Mouse (Mus musculus): Measurements from ENCODE around the gene Ifnar1. TPM values are rescaled to one million over a fixed set of nuclear protein-coding genes. Genes with fewer than 3 reads are reported as not detected.
"Not testable (repeated sequence)": the region's sequence is repeated elsewhere in the genome, so short reads cannot be mapped to it uniquely, and the experiment has no call there.

Ifnar1 gene
- 42.7 and 49.2 TPM in 2 replicates for polyA plus RNA-seq (2015; fragmentation: Nextera tagmentation; extraction: Ambion mirVana)

DNA sequence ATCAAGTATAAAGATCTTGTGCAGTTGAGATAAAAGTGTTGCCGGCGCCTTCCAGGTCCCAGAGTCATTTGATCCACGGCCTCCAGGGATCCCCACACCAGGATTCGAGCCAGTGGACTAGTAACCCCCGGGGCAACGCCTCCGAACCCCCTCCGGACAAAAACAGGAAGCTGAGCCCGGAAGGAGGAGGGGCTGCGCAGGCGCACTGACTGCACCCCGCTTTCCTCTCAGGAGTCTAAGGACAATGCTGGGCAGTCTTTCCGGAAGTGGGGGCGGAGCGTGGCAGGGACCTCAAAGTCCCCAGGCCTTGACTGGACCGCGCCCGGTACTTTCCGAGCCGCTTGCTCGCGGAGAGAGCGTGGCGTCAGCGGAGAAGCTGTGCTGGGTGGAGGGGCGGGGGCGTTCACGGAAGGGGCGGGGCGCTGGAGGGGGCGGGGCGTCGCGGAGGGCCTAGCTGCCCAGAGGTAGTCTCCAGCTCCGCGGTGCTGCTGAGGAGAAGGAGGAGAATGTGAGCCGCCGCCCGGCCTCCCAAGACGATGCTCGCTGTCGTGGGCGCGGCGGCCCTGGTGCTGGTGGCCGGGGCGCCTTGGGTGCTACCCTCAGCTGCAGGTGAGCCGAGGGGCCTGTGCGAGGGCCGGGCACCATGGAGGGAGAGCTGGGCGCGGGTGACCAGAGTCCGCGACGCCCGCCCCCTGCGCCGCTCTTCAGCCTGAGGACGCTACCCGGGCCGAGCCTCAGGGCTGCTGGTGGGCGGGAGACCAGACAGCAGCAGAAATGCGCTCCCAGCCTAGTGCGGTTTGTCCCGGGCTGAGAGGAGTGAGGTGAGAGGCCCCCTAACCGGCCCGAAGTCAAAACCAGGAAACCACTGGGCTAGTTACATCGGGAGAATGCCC, at the start of gene Ifnar1:
Ifnar1 (plus strand) TSS at position 431 of the 893 bp plus-strand sequence.
- peak within 1 kb of the TSS; percentile 82 for H3K9ac ChIP-seq (ENCODE audit: low read depth, low read length)
- H3K36me3 ChIP-seq (ENCODE audit: control insufficient read depth, insufficient read depth, low read length) = peaks cover 5% of the 10 kb centered on the region; the same call in 1 of the 2 replicates
- peak within 1 kb of the TSS; percentile 68 for H3K4me2 ChIP-seq (ENCODE audit: low read length)
- H3K27me3 ChIP-seq (replicated peaks; ENCODE audit: control insufficient read depth, insufficient read depth, low read length) = no peaks in the 10 kb centered on the region
- peak within 1 kb of the TSS; percentile 63 for H3K4me3 ChIP-seq (ENCODE audit: low read length)
- no peaks in the 10 kb centered on the region for H3K9me3 ChIP-seq (ENCODE audit: control insufficient read depth, low read length)
- H3K27ac ChIP-seq (ENCODE audit: low read depth, low read length) = peak within 1 kb of the TSS; percentile 88
- ATAC-seq = peak; percentile 99
- under 1% methylated on average over 50 of the region's 68 CpGs for WGBS
- H3K4me1 ChIP-seq (ENCODE audit: control insufficient read depth, insufficient read depth, low read depth, low read length) = peaks cover 10% of the 10 kb centered on the region

DNA sequence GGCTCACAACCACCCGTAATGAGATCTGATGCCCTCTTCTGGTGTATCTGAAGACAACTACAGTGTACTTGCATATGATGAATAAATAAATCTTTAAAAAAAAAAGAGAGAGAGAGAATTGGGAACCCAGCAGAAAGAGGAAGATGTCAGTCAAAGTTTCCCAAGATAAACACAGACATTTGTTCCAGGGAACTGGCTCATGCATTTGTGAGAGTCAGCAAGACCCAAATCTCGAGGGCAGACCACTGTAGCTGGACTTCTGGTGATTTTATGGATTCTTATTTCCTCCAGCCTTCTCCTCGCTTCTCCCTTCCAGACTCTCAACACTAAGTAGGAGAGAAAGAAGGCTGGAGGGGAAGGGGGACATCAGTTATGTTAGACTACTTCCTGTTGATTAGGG, 47.0 kb upstream of the Ifnar1 start:
- Histone ChIP-seq H3K27ac (ENCODE audit: low read depth, low read length) (no peak overlapping the region), H3K9me3 (ENCODE audit: control insufficient read depth, low read length) (no peaks in the 10 kb centered on the region), H3K36me3 (ENCODE audit: control insufficient read depth, insufficient read depth, low read length) (no peaks in the 10 kb centered on the region), H3K4me2 (ENCODE audit: low read length) (no peak overlapping the region), H3K4me1 (ENCODE audit: control insufficient read depth, insufficient read depth, low read depth, low read length) (no peaks in the 10 kb centered on the region), H3K4me3 (ENCODE audit: low read length) (no peak overlapping the region), H3K27me3 (replicated peaks; ENCODE audit: control insufficient read depth, insufficient read depth, low read length) (no peaks in the 10 kb centered on the region), H3K9ac (ENCODE audit: low read depth, low read length) (no peak overlapping the region)
- no peak for ATAC-seq
- WGBS = 83% methylated on average over 3 of the region's 3 CpGs

DNA sequence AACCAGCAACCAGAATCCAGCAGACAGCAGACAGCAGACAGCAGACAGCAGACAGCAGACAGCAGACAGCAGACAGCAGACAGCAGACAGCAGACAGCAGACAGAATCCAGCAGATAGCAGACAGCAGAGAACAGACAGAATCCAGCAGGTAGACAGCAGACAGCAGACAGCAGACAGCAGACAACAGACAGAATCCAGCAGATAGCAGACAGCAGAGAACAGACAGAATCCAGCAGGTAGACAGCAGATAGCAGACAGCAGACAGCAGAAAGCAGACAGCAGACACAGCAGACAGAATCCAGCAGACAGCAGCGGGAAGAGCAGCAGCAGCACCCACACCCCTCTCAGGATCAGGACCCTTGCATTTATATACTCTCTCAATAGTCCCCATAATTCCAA, 46.4 kb upstream of the Ifnar1 start:
- not testable (repeated sequence) for H3K9me3 ChIP-seq (ENCODE audit: control insufficient read depth, low read length); H3K36me3 ChIP-seq (ENCODE audit: control insufficient read depth, insufficient read depth, low read length); H3K27me3 ChIP-seq (replicated peaks; ENCODE audit: control insufficient read depth, insufficient read depth, low read length); H3K4me3 ChIP-seq (ENCODE audit: low read length); H3K27ac ChIP-seq (ENCODE audit: low read depth, low read length); H3K9ac ChIP-seq (ENCODE audit: low read depth, low read length); ATAC-seq; H3K4me2 ChIP-seq (ENCODE audit: low read length); H3K4me1 ChIP-seq (ENCODE audit: control insufficient read depth, insufficient read depth, low read depth, low read length)
- WGBS = 92% methylated on average over 1 of the region's 1 CpGs

DNA sequence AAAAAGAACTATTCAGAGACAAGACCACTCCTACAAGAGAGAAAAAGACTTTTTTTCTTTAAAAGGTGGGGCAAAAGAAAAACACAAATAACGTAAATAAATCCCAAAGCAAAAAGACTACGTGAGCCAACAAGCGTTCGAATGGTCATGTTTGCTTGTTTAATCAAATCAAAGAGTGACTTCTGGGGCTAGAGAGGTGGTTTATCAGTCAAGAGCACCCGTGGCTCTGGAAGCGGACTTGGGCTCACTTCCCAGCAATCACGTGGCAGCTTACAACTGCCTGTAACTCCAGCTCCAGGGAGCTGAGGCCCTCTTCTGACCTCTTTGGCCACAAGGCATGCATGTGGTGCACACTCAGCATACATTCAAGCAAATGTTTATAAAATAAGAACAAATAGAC, 43.7 kb upstream of the Ifnar1 start:
- WGBS = 62% methylated on average over 7 of the region's 7 CpGs
- no peaks in the 10 kb centered on the region for H3K9me3 ChIP-seq (ENCODE audit: control insufficient read depth, low read length)

GRCm38 (mm10) chr16:91441811-91442240, 43.2 kb upstream of the Ifnar1 start:
- 81% methylated on average over 7 of the region's 7 CpGs for WGBS
- H3K27ac ChIP-seq (ENCODE audit: low read depth, low read length) = no peak overlapping the region
- no peak overlapping the region for H3K9ac ChIP-seq (ENCODE audit: low read depth, low read length)
- no peaks in the 10 kb centered on the region for H3K36me3 ChIP-seq (ENCODE audit: control insufficient read depth, insufficient read depth, low read length)
- H3K4me3 ChIP-seq (ENCODE audit: low read length) = no peak overlapping the region
- no peaks in the 10 kb centered on the region for H3K4me1 ChIP-seq (ENCODE audit: control insufficient read depth, insufficient read depth, low read depth, low read length)
- H3K9me3 ChIP-seq (ENCODE audit: control insufficient read depth, low read length) = no peaks in the 10 kb centered on the region
- no peaks in the 10 kb centered on the region for H3K27me3 ChIP-seq (replicated peaks; ENCODE audit: control insufficient read depth, insufficient read depth, low read length)
- ATAC-seq = no peak
- H3K4me2 ChIP-seq (ENCODE audit: low read length) = no peak overlapping the region

More for the DNA sequence above, 43.7 kb upstream of the Ifnar1 start:
- no peak for ATAC-seq
- Histone ChIP-seq H3K27ac (ENCODE audit: low read depth, low read length) (no peak overlapping the region), H3K4me2 (ENCODE audit: low read length) (no peak overlapping the region), H3K27me3 (replicated peaks; ENCODE audit: control insufficient read depth, insufficient read depth, low read length) (no peaks in the 10 kb centered on the region), H3K4me3 (ENCODE audit: low read length) (no peak overlapping the region), H3K4me1 (ENCODE audit: control insufficient read depth, insufficient read depth, low read depth, low read length) (no peaks in the 10 kb centered on the region), H3K9ac (ENCODE audit: low read depth, low read length) (no peak overlapping the region), H3K36me3 (ENCODE audit: control insufficient read depth, insufficient read depth, low read length) (no peaks in the 10 kb centered on the region)

DNA sequence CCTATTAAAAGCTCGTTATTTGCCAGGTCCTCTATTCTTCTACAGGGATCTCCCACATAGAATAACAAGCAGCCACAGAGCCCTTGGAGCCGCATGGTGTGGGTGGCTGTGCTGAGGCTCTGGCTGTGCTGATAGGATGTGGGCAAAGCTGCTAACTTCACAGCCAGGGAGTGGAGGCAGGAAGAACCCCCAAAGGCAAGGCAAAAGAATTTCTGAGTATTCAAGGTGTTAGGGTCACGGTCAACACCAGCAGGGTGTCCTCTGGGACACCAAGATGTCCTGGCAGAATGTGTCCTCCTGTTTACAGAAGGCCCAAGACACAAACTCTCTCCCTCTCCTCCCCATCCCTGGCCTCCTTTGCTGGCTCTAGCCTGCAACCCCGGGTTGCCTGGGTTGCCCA, 42.6 kb upstream of the Ifnar1 start:
- no peaks in the 10 kb centered on the region for H3K9me3 ChIP-seq (ENCODE audit: control insufficient read depth, low read length)
- no peak for ATAC-seq
- no peak overlapping the region for H3K4me2 ChIP-seq (ENCODE audit: low read length)
- H3K36me3 ChIP-seq (ENCODE audit: control insufficient read depth, insufficient read depth, low read length) = no peaks in the 10 kb centered on the region
- no peaks in the 10 kb centered on the region for H3K27me3 ChIP-seq (replicated peaks; ENCODE audit: control insufficient read depth, insufficient read depth, low read length)
- WGBS = 64% methylated on average over 4 of the region's 4 CpGs
- H3K4me1 ChIP-seq (ENCODE audit: control insufficient read depth, insufficient read depth, low read depth, low read length) = no peaks in the 10 kb centered on the region
- no peak overlapping the region for H3K9ac ChIP-seq (ENCODE audit: low read depth, low read length)
- H3K27ac ChIP-seq (ENCODE audit: low read depth, low read length) = no peak overlapping the region
- H3K4me3 ChIP-seq (ENCODE audit: low read length) = no peak overlapping the region

DNA sequence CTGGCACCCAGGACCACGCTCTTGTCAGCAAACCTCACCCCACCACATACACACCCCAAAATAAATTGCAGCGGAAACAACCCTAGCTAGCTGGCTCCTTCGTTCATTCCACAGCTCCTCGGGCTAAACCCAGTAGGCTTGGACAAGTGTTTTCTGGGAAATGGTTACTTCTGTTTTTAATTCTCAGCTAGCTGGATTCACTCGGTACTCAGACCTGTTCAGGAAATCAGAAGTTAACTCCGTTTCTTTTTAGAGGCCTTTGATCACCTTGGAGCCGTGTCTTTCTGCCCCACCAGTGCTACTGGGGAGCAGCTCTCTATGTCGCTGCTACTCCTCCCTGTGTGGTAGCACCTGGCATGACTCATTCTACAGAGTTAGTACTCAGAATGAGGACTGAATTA, 41.8 kb upstream of the Ifnar1 start:
- Histone ChIP-seq H3K36me3 (ENCODE audit: control insufficient read depth, insufficient read depth, low read length) (no peaks in the 10 kb centered on the region), H3K27ac (ENCODE audit: low read depth, low read length) (no peak overlapping the region), H3K9me3 (ENCODE audit: control insufficient read depth, low read length) (no peaks in the 10 kb centered on the region), H3K4me3 (ENCODE audit: low read length) (no peak overlapping the region), H3K4me1 (ENCODE audit: control insufficient read depth, insufficient read depth, low read depth, low read length) (no peaks in the 10 kb centered on the region), H3K9ac (ENCODE audit: low read depth, low read length) (no peak overlapping the region), H3K27me3 (replicated peaks; ENCODE audit: control insufficient read depth, insufficient read depth, low read length) (no peaks in the 10 kb centered on the region), H3K4me2 (ENCODE audit: low read length) (no peak overlapping the region)
- no peak for ATAC-seq
- 79% methylated on average over 8 of the region's 8 CpGs for WGBS

GRCm38 (mm10) chr16:91444847-91445246, 40.2 kb upstream of the Ifnar1 start:
- Histone ChIP-seq H3K27me3 (replicated peaks; ENCODE audit: control insufficient read depth, insufficient read depth, low read length) (no peaks in the 10 kb centered on the region), H3K36me3 (ENCODE audit: control insufficient read depth, insufficient read depth, low read length) (no peaks in the 10 kb centered on the region), H3K4me2 (ENCODE audit: low read length) (no peak overlapping the region), H3K9ac (ENCODE audit: low read depth, low read length) (no peak overlapping the region), H3K4me3 (ENCODE audit: low read length) (no peak overlapping the region), H3K9me3 (ENCODE audit: control insufficient read depth, low read length) (no peaks in the 10 kb centered on the region), H3K27ac (ENCODE audit: low read depth, low read length) (no peak overlapping the region), H3K4me1 (ENCODE audit: control insufficient read depth, insufficient read depth, low read depth, low read length) (no peaks in the 10 kb centered on the region)
- 88% methylated on average over 4 of the region's 4 CpGs for WGBS
- ATAC-seq = no peak

GRCm38 (mm10) chr16:91445566-91445965, 39.5 kb upstream of the Ifnar1 start:
- Histone ChIP-seq H3K4me3 (ENCODE audit: low read length) (no peak overlapping the region), H3K27me3 (replicated peaks; ENCODE audit: control insufficient read depth, insufficient read depth, low read length) (no peaks in the 10 kb centered on the region), H3K4me1 (ENCODE audit: control insufficient read depth, insufficient read depth, low read depth, low read length) (no peaks in the 10 kb centered on the region), H3K36me3 (ENCODE audit: control insufficient read depth, insufficient read depth, low read length) (no peaks in the 10 kb centered on the region), H3K27ac (ENCODE audit: low read depth, low read length) (no peak overlapping the region), H3K9me3 (ENCODE audit: control insufficient read depth, low read length) (no peaks in the 10 kb centered on the region), H3K9ac (ENCODE audit: low read depth, low read length) (no peak overlapping the region), H3K4me2 (ENCODE audit: low read length) (no peak overlapping the region)
- 81% methylated on average over 5 of the region's 5 CpGs for WGBS
- ATAC-seq = no peak
